Mouse (Mus musculus) spleen, adult 2 months (tissue): ENCODE results near the gene Fam189a1.

Source experiments
- CTCF ChIP-seq: fragments of 200-500 bp; IDR thresholded peaks from 2 replicates; pipeline ENCODE4 v1.5.1; 2011; ENCODE audit warnings: mild to moderate bottlenecking, inconsistent platforms; ENCODE audit not compliant: insufficient read depth, insufficient read length, insufficient replicate concordance; ENCODE audit errors: extremely low read depth
- POLR2A ChIP-seq: fragments of 200-500 bp; IDR thresholded peaks from 2 replicates; pipeline ENCODE4 v1.6.1; 2011; ENCODE audit warnings: low read depth, low read length, inconsistent platforms

GRCm38 (mm10) chr7:64791145-64791544 lies 365.2 kb downstream of the Fam189a1 start:
- TF ChIP-seq CTCF: no peak
- TF ChIP-seq POLR2A: no peak
